Mouse (Mus musculus): ENCODE data around the gene Mgat5.

GRCm38 (mm10) chr1:127400666-127401065, 195.9 kb downstream of the Mgat5 start:
- TF ChIP-seq CTCF (IDR thresholded peaks at IDR 0.05; ENCODE audit: low read depth): no peak
- TF ChIP-seq EP300 (IDR thresholded peaks at IDR 0.05; ENCODE audit: low read depth): no peak

Measured in heart, postnatal 0 days (tissue).